Mouse (Mus musculus) intestine, embryonic 15.5 days (tissue): ENCODE measurements around the gene Kcnab1. TPM values are rescaled to one million over a fixed set of nuclear protein-coding genes. Genes with fewer than 3 reads are reported as not detected.

Source experiments
- ATAC-seq: fragments of 200-750 bp; cut with Nextera tagmentation; 2 replicates; pipeline ENCODE4 v1.8.0; 2017; ENCODE audit warnings: moderate TSS enrichment, moderate library complexity
- H3K27ac ChIP-seq: fragments of 300-500 bp; sonication (generic); 2 replicates; pipeline ENCODE4 v1.5.1; 2015; ENCODE audit warnings: mild to moderate bottlenecking, inconsistent platforms
- H3K27me3 ChIP-seq: fragments of 300-500 bp; sonication (generic); replicated peaks from 2 replicates; pipeline ENCODE4 v1.6.1; 2015; ENCODE audit warnings: inconsistent platforms
- H3K36me3 ChIP-seq: fragments of 300-500 bp; sonication (generic); 2 replicates; pipeline ENCODE4 v1.6.1; 2015; ENCODE audit warnings: inconsistent platforms
- H3K4me1 ChIP-seq: fragments of 300-500 bp; sonication (generic); replicated peaks from 2 replicates; pipeline ENCODE4 v1.6.1; 2015; ENCODE audit warnings: inconsistent platforms
- H3K4me2 ChIP-seq: fragments of 300-500 bp; sonication (generic); replicated peaks from 2 replicates; pipeline ENCODE4 v1.6.1; 2015; ENCODE audit warnings: mild to moderate bottlenecking, inconsistent platforms
- H3K4me3 ChIP-seq: fragments of 300-500 bp; sonication (generic); replicated peaks from 2 replicates; pipeline ENCODE4 v1.5.1; 2015; ENCODE audit warnings: inconsistent platforms
- H3K9ac ChIP-seq: fragments of 300-500 bp; sonication (generic); 2 replicates; pipeline ENCODE4 v1.6.1; 2015; ENCODE audit warnings: inconsistent platforms
- H3K9me3 ChIP-seq: fragments of 300-500 bp; sonication (generic); 2 replicates; pipeline ENCODE4 v1.6.1; 2016; ENCODE audit warnings: inconsistent platforms
- WGBS: fragments of 180-500 bp; shearing (Covaris S2); methylation state at CpG from one replicate; pipeline ENCODE4 v1.1.7; 2015; 5-methylcytosine and 5-hydroxymethylcytosine counted together
- polyA plus RNA-seq: library from polyadenylated mRNA; unstranded; fragments of >200 nt; fragmentation: Nextera tagmentation; extraction: Ambion mirVana; gene quantifications from 2 replicates; pipeline ENCODE4 v1.2.1, GENCODE M21; 2015

Gene Kcnab1
- polyA plus RNA-seq, 1 experiment from 2014 or later: 5.5 TPM

- Histone ChIP-seq H3K4me2 (no peak overlapping the region), H3K9ac (no peak overlapping the region), H3K4me1 (no peaks in the 10 kb centered on the region), H3K27me3 (no peaks in the 10 kb centered on the region), H3K4me3 (no peak overlapping the region), H3K9me3 (no peaks in the 10 kb centered on the region), H3K27ac (no peak overlapping the region), H3K36me3 (no peaks in the 10 kb centered on the region)
- WGBS: 76% methylated on average over 2 of the region's 2 CpGs
- ATAC-seq: no peak
Observed at GRCm38 (mm10) chr3:65213725-65214124, 104.5 kb downstream of the Kcnab1 start.

GRCm38 (mm10) chr3:65214635-65215034, 105.5 kb downstream of the Kcnab1 start:
- Histone ChIP-seq H3K27ac (no peak overlapping the region), H3K4me1 (no peaks in the 10 kb centered on the region), H3K36me3 (no peaks in the 10 kb centered on the region), H3K9ac (no peak overlapping the region), H3K9me3 (no peaks in the 10 kb centered on the region), H3K4me3 (no peak overlapping the region), H3K4me2 (no peak overlapping the region), H3K27me3 (no peaks in the 10 kb centered on the region)
- 78% methylated on average over 2 of the region's 2 CpGs for WGBS
- ATAC-seq: no peak

DNA sequence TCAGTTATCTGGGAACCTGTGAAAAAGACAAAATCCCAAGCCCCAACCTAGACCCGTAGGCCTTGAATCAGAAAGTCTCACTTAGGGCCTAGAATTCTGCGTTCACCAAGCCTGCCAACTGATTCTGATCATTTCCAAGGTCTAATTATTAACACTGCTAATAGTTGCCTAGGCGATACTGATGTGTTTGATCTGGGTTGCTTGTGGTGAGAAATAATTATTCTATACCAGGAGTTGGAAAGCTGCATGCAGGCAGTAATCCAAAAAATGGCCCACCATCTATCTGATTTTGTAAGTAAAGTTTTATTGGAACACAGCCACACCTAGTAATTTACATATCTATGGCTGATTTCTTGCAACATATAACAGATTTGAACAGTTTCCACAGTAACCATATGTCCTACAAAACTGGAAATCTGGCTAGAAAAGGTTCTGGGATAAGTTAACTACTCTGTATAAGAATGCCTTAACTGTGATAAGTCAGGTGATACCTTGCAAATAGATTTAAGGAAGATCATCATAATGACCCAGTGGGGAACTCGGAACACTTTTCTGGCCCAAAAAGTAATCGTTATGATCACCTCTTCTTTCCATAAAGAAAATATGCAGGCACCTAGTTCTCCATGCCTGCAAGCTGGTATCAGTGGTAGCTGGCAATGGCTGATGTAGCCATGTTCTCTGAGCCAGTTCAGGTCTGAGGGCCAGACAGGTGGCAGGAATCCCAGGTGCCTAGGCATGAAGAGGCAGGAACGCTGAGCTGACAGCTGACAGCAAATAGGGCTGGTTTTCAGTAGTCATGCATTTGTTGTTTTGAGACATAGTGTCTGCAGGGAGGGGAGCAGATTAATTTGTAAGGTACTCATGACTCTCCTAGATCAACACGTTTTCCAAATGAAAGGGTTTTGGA, 108.7 kb downstream of the Kcnab1 start:
- Histone ChIP-seq H3K27me3 (no peaks in the 10 kb centered on the region), H3K4me3 (no peak overlapping the region), H3K4me1 (no peaks in the 10 kb centered on the region), H3K27ac (no peak overlapping the region), H3K4me2 (no peak overlapping the region), H3K36me3 (no peaks in the 10 kb centered on the region), H3K9me3 (no peaks in the 10 kb centered on the region), H3K9ac (no peak overlapping the region)
- no peak for ATAC-seq
- 88% methylated on average over 7 of the region's 7 CpGs for WGBS

DNA sequence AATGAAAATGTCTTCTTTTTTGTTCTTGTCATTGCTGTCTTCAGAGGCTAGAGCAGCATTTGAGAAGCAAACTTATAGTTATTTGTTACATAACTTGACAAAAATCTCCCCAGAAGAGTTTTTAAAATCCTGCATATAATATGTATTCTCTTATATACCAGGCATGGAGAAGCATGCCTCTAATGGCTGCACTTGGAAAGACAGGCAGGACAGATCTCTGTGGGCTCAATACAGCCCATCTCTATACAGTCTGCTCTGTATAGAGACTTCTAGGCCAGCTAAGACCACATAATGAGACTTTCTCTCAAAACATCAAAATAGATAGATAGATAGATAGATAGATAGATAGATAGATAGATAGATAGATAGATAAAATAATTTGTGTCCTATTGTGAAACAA, 111.1 kb downstream of the Kcnab1 start:
- Histone ChIP-seq H3K27me3 (no peaks in the 10 kb centered on the region), H3K27ac (no peak overlapping the region), H3K4me1 (no peaks in the 10 kb centered on the region), H3K4me2 (no peak overlapping the region), H3K36me3 (no peaks in the 10 kb centered on the region), H3K9me3 (no peaks in the 10 kb centered on the region), H3K4me3 (no peak overlapping the region), H3K9ac (no peak overlapping the region)
- no peak for ATAC-seq

- Histone ChIP-seq H3K4me2 (no peak overlapping the region), H3K36me3 (no peaks in the 10 kb centered on the region), H3K9me3 (no peaks in the 10 kb centered on the region), H3K27ac (no peak overlapping the region), H3K27me3 (no peaks in the 10 kb centered on the region), H3K9ac (no peak overlapping the region), H3K4me1 (no peaks in the 10 kb centered on the region), H3K4me3 (no peak overlapping the region)
- no peak for ATAC-seq
- 78% methylated on average over 2 of the region's 2 CpGs for WGBS
Observed at GRCm38 (mm10) chr3:65223635-65224034, 114.5 kb downstream of the Kcnab1 start.

GRCm38 (mm10) chr3:65230978-65231377, 121.8 kb downstream of the Kcnab1 start:
- Histone ChIP-seq H3K9me3 (no peaks in the 10 kb centered on the region), H3K4me3 (no peak overlapping the region), H3K4me1 (no peaks in the 10 kb centered on the region), H3K9ac (no peak overlapping the region), H3K27ac (no peak overlapping the region), H3K36me3 (no peaks in the 10 kb centered on the region), H3K27me3 (no peaks in the 10 kb centered on the region), H3K4me2 (no peak overlapping the region)
- ATAC-seq: no peak
- 71% methylated on average over 1 of the region's 1 CpGs for WGBS

DNA sequence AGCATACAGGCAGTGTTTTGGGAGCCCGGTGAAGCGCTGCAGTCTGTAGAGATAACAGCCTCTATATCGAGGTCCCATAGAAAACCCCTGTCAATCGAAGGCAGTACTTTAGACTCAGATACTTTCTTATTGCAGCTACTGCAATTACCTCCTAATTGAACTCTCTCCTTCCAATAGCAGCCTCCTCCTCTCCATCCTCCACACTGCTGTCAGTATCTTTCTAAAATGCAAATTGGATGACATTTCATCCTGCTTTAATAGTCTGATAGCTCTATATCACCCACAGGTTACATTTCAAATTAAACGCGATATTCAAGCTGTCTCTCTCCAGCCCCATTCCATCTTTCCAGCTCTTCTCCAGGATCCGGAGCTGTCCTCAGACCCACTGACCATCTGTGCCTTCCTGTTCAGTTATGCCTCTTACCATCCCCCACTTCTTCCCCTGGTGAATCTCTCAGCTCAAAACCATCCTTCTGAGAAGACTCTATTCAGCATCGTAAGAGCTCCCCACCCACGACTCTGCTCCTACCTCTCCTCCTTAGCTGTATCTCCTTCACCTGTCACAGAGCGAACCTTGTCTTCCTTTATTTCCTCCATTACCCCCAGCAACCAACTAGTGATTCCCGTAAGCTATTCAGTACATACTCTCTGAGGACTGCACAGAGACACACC, 122.4 kb downstream of the Kcnab1 start:
- no peak for ATAC-seq
- no peak overlapping the region for H3K27ac ChIP-seq
- no peaks in the 10 kb centered on the region for H3K36me3 ChIP-seq
- 73% methylated on average over 11 of the region's 11 CpGs for WGBS
- H3K4me1 ChIP-seq: no peaks in the 10 kb centered on the region
- no peaks in the 10 kb centered on the region for H3K9me3 ChIP-seq
- H3K4me3 ChIP-seq: no peak overlapping the region
- H3K9ac ChIP-seq: no peak overlapping the region
- no peaks in the 10 kb centered on the region for H3K27me3 ChIP-seq
- H3K4me2 ChIP-seq: no peak overlapping the region

DNA sequence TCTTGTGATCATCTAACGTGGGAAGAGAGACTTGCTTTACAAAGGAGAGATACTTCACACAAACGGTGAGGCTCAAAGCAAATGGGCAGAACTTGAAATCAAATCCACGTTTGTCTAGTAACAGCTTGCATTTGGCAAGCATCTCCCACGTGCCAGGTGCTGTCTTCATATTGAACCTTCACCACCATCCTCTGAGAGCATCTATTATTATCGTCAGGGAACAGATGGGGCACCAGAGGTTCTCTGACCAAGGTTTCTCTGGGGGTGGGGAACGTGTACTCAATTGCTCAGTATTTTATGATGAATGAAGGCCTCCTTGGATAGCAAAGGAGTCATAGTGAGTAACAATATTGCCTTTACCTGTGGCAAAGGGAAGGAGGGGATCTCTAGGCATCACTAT, 139.8 kb downstream of the Kcnab1 start:
- ATAC-seq: no peak
- H3K9me3 ChIP-seq: no peaks in the 10 kb centered on the region
- H3K4me3 ChIP-seq: no peak overlapping the region
- H3K27ac ChIP-seq: no peak overlapping the region
- WGBS: 74% methylated on average over 6 of the region's 6 CpGs
- H3K36me3 ChIP-seq: no peaks in the 10 kb centered on the region
- no peak overlapping the region for H3K4me2 ChIP-seq
- H3K9ac ChIP-seq: no peak overlapping the region
- H3K27me3 ChIP-seq: no peaks in the 10 kb centered on the region
- H3K4me1 ChIP-seq: no peaks in the 10 kb centered on the region

DNA sequence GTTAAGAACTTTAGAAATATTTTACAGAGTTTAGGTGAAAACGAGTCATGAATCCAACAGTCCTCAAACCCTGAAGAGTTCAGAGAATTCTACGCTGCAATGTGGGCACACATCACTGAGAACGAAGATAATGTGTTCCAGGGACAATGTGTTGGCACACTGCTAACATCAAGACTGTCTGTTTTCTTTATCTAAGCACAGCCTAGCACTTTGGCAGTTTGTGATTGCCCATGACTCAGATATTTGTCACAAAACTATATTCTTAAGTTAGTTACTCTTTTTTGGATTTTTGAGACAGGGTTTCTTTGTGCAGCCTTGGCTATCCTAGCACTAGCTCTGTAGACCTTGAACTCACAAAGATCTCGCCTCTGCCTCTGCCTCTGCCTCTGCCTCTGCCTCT, 151.3 kb downstream of the Kcnab1 start:
- Histone ChIP-seq H3K4me1 (no peaks in the 10 kb centered on the region), H3K4me2 (no peak overlapping the region), H3K9me3 (no peaks in the 10 kb centered on the region), H3K27me3 (no peaks in the 10 kb centered on the region), H3K9ac (no peak overlapping the region), H3K27ac (no peak overlapping the region), H3K36me3 (no peaks in the 10 kb centered on the region), H3K4me3 (no peak overlapping the region)
- no peak for ATAC-seq
- WGBS: 86% methylated on average over 4 of the region's 4 CpGs

- Histone ChIP-seq H3K4me1 (no peaks in the 10 kb centered on the region), H3K9ac (no peak overlapping the region), H3K27ac (no peak overlapping the region), H3K4me3 (no peak overlapping the region), H3K9me3 (no peaks in the 10 kb centered on the region), H3K4me2 (no peak overlapping the region), H3K27me3 (no peaks in the 10 kb centered on the region), H3K36me3 (no peaks in the 10 kb centered on the region)
- WGBS: 77% methylated on average over 12 of the region's 12 CpGs
- no peak for ATAC-seq
Observed at GRCm38 (mm10) chr3:65262506-65263422, 153.6 kb downstream of the Kcnab1 start.

GRCm38 (mm10) chr3:65273317-65273716, 164.1 kb downstream of the Kcnab1 start:
- 0 out of 2 replicates have a peak, but pooled peaks have one; percentile 17 for ATAC-seq
- WGBS: 50% methylated on average over 1 of the region's 1 CpGs

DNA sequence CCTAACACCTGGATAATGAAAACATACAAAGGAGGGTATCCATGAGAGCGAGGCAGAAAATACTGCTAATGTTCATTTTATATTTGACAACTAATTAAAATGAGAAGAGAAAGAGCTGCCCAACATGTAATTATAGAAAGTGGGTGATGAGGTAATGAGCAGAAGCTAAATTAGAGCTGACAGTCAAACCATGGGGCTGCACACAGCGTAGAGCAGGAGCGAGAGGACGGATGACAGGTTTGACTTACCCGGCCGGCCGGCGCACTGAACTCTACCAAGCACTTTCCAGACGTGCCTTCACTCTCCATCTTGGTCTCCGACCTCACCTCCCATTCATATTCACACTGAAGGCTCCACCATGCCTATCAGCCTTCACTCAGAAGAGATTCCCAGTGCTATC, 168.6 kb downstream of the Kcnab1 start:
- Histone ChIP-seq H3K9me3 (no peaks in the 10 kb centered on the region), H3K4me1 (no peaks in the 10 kb centered on the region), H3K4me2 (no peak overlapping the region), H3K4me3 (no peak overlapping the region), H3K36me3 (no peaks in the 10 kb centered on the region), H3K27me3 (no peaks in the 10 kb centered on the region), H3K9ac (no peak overlapping the region), H3K27ac (no peak overlapping the region)
- 92% methylated on average over 10 of the region's 10 CpGs for WGBS
- no peak for ATAC-seq

More at GRCm38 (mm10) chr3:65273317-65273716, 164.1 kb downstream of the Kcnab1 start:
- no peak overlapping the region for H3K4me2 ChIP-seq
- H3K9me3 ChIP-seq: no peaks in the 10 kb centered on the region
- no peak overlapping the region for H3K27ac ChIP-seq
- H3K4me3 ChIP-seq: no peak overlapping the region
- H3K36me3 ChIP-seq: no peaks in the 10 kb centered on the region
- H3K9ac ChIP-seq: no peak overlapping the region
- no peaks in the 10 kb centered on the region for H3K27me3 ChIP-seq
- no peaks in the 10 kb centered on the region for H3K4me1 ChIP-seq
